Mouse (Mus musculus): ENCODE data around the gene Pitx2.

DNA sequence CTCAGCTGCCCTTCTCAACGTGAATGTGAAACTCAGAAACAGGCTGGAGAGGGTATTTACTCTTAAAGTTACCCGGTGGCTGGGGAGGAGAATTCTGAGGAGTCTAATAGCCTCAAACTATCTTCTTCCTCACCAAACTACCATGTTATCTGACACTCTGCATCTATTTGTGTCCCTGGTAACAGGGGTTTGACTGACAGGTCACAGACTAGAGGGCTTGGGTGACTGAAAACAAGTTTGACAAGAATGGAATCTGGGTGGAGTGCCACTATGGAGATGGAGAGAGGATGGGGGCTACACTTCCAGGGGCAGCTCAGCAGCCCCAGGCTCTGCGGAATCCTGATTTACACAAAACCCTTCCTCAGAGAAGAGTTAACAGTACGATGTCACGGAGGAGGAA, 27.7 kb downstream of the Pitx2 start:
- TF ChIP-seq CTCF (conservative IDR thresholded peaks at IDR 0.05; ENCODE audit: insufficient read depth, insufficient read length, low read depth, low read length) (no peak), POLR2A (IDR thresholded peaks at IDR 0.05; ENCODE audit: low read depth, low read length) (no peak)

Data from kidney, adult 2 months (tissue).